Mouse (Mus musculus) thymus, postnatal 14 days (tissue): Measurements from ENCODE around the gene Lgr6.
A peak's percentile ranks its signal among the peaks of the same experiment; 100 is the strongest.

Experiments used
- DNase-seq: peaks from one replicate; pipeline ENCODE4 v3.0.0; 2021

Gene Lgr6

GRCm38 (mm10) chr1:135105124-135105523 is at the start of gene Lgr6:
Lgr6 (minus strand) TSS chr1:135105276.
- DNase-seq = peak; percentile 61

DNA sequence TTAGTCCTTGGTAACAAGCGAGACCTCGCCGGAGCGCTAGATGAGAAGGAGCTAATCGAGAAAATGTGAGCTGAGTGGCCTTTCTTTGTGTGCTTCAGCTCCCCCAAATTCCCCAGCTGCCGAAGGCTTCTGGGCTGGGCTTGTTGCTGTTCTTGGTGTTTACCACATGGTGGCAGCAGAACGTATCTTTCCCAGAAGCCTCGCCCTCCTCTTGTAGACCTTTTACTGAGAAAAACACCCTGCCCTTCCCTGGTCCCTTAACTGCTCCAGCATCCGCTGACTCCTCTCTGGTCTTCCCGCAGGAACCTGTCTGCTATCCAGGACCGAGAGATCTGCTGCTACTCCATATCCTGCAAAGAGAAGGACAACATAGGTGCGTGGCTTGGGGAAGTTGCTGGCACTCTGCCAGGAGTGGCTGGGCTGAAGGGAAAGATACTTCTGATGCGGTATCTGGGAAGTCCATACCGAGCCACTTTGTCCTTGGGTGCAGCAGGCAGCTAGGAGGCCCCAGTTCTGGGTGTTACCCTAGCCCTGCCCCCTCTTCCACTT is 49.4 kb upstream of the Lgr6 start:
- DNase-seq = peak; percentile 71

DNA sequence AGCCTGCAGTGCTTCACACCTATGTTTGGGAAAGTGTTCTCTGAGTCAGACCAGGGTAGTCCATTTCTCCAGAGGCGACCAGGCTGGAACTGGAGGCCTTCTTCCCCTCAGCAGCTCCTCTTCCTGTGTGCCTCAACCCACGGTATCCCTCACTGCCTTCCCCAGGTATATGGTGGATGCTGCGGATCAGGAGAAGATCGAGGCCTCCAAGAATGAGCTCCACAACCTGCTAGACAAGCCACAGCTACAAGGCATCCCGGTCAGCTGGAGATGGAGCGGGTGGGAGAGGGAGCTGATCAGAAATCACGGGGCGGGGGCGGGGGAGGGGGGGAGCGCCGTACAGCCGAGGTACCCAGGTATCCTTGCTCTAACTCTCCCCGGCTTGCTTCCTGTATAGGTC is 48.9 kb upstream of the Lgr6 start:
- DNase-seq = no peak

DNA sequence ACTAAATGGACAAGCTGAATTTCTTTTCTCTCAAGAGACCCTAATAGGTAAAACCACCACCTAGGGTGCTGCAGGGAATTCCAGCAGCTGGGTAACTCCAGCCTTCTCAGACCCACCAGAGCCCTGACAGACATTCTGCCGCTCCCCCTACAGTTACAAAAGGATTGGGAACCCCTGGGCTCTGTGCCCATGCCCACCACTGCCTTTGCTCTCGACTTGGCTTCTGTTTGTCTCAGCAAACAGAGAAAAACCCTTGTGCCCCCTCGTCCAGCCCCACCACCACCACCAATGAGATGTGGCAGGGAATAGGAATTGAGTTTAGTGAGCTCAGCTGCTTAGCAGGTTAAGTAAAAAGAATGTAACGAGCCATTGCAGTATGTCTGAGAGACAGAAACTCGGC is 43.9 kb upstream of the Lgr6 start:
- no peak for DNase-seq

DNA sequence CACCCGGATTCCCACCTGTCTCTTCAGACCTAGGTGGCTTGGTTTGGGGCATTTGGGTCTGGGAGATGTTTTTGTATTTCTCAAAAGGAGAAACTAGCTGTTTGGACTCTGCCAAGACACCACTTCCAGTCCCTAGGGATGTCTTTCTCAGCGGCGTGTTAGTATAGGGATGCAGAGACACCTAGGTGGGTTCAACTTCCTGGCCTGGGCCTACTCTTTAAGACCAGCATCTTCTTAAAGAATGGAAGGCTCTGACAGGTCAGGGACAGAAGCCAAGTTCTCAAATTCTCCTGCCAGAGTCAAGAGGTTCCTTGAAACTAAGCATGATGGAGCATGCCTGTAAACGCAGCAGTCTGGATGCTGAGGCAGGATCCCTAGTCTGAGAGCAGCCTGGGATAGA is 43.4 kb upstream of the Lgr6 start:
- no peak for DNase-seq

GRCm38 (mm10) chr1:135147702-135148058 is 42.6 kb upstream of the Lgr6 start:
- no peak for DNase-seq

- peak; percentile 60 for DNase-seq
These were observed 42.0 kb upstream of the Lgr6 start for GRCm38 (mm10) chr1:135146946-135147701.

- peak; percentile 89 for DNase-seq
These were observed 41.2 kb upstream of the Lgr6 start, which contains the start of gene Arl8a for GRCm38 (mm10) chr1:135146077-135146945. Arl8a (plus strand) TSS chr1:135146824.

DNA sequence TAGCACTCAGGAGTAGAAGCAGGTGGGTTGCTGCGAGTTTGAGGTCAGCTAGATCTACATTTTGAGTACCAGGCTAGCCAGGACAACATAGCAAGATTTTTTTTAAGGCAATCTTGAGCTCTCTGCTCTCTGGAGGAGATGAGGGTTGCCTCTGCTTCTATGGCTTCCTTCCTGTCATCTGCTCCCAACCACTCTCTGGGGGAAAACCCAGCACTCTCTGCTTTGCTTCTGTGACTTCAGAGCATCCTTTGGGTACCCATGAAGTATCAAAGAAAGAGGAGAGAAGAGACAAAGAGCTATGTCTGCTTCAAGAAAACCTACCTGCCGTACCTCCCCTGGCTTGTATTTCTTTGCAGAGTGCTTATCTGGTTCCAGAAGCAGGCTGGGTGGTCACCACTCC is 38.9 kb upstream of the Lgr6 start:
- no peak for DNase-seq

GRCm38 (mm10) chr1:135142452-135142851 is 37.4 kb upstream of the Lgr6 start:
- DNase-seq = no peak

DNA sequence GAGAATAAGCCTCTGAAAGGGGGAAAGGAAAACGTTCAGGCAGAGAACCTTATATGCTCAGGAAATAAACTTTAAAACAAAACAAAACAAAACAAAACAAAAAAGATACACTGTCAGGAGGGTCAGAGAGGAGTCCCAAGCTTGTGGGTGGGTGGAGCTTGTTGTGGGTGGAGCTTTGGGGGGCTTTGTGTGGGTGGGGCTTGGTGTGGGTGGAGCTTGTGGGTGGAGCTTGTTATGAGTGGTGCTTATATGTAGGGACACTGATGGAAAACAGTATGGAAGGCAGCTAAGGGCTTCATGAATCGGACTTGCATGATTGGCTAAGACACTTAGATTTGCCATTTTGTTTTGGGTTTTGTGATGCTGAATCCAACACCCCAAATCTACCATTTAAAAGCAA is 34.8 kb upstream of the Lgr6 start:
- peak; percentile 39 for DNase-seq

DNA sequence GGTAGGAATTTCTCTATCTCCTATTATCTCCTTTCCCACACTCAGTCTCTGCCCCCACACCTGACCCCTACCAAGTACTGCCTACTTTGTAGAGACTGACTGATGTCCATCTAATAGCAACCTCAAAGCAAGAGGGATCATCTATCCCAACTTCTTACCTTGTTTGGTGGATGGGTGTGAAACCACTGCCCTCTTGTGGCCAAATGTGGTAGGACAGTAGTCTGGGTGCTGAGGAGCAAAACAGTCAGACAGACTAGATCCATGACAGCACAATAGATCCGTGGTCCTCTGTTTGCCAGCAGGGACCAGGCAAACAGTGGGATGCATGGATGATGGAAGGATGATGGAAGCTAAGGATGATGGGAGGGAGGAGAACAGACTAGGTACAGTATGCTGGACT is 31.4 kb upstream of the Lgr6 start:
- DNase-seq = peak; percentile 72

DNA sequence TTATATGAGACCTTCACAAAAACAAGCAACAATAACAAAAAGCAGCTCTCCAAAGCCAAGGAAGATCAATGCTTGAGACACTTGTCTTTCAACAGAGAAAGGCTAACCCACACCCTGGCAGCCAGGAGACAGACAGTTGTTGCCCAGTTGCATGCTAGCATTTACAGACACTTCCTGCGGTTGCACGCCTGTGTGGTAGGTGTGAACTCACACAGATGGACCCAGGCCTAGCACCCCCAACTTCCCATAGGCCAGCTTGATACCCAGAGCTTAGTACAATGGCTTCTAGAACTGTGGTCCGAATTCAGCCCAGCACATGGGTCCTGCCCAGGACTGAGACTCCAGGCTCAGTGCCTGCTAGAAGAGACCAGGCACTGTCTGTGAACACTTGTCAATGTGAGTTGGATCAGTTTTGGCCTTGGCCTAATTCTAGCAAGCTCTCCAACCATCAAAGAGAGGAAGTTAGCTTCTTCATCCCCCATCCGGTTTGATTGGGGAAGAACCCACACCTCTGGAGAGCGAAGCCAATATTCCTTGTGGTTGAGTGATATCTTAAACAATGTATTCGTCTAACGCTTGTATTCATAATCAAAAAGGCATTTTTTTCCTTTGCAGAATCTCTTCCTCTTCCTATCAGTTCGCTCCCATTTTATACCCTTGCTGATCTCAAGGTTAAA is 30.2 kb upstream of the Lgr6 start:
- DNase-seq = peak; percentile 45

- DNase-seq = peak; percentile 83
These were observed 28.8 kb upstream of the Lgr6 start for GRCm38 (mm10) chr1:135133678-135134435.

- peak; percentile 92 for DNase-seq
These were observed 27.9 kb upstream of the Lgr6 start for GRCm38 (mm10) chr1:135132893-135133369.

DNA sequence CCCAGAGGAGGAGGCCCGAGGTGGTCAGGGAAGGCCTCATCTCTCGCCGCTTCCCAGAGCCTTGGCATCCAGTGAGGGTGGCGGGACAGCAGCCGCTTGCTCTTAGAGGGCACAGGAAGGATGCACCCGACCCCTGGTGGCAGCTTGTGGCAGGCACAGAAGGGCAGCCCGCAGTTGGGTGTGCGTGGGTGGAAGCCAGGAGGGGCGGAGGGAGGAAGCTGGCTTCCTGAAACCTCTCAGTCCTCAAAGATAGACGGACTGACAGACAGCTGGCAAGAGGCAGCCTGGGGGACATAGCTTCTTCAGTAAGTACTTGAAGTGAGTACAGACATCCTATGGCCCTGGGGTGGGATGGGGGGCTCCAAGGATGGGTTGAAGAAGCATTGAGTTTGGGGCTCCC is 27.4 kb upstream of the Lgr6 start, which contains the start of gene Ptpn7:
Gene Ptpn7, plus strand, starts transcription at position 228 of the 400 bp plus-strand sequence.
- peak; percentile 98 for DNase-seq

GRCm38 (mm10) chr1:135131560-135131959 is 26.5 kb upstream of the Lgr6 start:
- peak; percentile 74 for DNase-seq

GRCm38 (mm10) chr1:135131034-135131433 is 26.0 kb upstream of the Lgr6 start:
- DNase-seq = peak; percentile 87

GRCm38 (mm10) chr1:135130376-135131018 is 25.4 kb upstream of the Lgr6 start:
- DNase-seq = peak; percentile 43

- peak; percentile 65 for DNase-seq
These were observed 24.6 kb upstream of the Lgr6 start for GRCm38 (mm10) chr1:135129543-135130183.

DNA sequence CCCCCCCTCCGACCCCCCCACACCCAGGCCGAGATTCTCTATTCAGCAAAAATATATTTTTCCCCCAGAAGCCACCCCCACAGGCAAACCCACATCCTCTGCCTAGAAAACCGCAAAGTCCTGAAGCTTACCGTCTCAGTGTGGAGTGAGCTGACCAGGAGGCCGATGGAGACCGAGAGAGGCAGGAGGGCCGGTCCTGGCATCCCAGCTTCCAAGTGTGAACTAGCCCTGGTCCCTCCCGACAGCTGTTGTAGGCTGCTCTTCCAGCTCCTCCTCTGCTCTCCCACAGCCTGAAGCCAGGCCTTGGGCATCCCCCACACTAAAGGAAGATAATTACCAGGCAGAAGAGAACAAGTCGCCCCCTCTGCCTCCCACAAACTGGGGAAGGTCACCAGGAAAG is 23.9 kb upstream of the Lgr6 start:
- peak; percentile 66 for DNase-seq
